Mouse (Mus musculus): ENCODE results near the gene Wdr45b.
"Not testable (repeated sequence)": the region's sequence is repeated elsewhere in the genome, so short reads cannot be mapped to it uniquely, and the experiment has no call there.

Gene Wdr45b

GRCm38 (mm10) chr11:121328619-121329018, 25.6 kb downstream of the Wdr45b start:
- CTCF ChIA-PET: no interaction called here

DNA sequence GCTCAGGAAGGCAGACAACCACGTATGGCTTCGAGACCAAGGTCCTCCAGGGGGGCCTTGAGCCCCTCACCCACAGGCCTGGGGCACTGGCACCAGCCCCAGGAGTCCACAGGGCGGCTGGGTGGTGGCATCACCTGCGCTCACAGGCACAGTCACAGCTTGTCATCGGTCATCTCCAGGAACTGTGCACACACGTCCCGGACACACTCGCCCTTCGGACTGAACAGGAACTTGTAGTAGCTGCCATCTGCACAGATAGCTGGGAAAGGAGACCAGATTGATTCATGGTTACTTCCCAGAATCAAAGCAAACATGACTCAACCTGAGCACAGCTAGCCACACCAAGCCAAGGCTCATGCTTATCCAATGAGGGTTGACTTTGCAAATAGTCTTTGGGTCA, 26.0 kb downstream of the Wdr45b start:
- CTCF ChIA-PET: no interaction called here

DNA sequence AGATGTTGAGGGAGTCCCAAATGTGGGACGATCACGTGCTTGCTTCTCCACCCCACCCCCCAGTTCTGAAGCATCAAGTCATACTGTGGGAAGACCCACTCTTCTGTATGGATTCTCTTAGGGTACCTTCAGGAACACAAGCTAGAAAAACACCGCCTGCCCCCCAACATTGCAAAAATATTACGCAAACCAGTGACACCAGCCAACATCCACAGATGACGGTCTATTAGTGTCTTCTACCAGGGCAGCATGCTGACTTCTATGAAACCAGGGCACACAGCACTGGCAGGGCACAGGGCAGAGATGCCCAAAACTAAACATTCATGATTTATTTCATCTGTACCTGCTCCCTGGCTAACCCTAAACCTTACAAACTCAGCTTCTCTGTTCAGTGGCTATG, 27.6 kb downstream of the Wdr45b start:
- CTCF ChIA-PET: no interaction called here

DNA sequence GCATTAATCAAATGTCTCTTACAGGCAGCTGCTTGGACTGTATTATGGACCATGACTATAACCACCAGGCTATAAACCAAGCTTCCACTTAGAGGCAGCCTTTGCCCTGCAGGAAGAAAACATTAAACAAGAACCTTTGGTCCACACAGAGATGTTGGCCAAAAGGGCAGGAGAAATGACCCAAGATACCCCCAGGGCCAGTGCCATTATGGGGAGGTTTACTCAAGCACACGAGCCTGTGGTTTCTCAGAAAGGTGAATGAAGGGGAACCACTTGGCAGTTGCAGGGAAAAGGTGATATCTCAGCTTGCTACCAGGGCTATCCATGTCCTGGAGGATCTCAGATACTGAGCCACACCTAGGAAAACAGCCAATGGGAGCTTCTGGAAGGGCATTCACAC, 28.2 kb downstream of the Wdr45b start:
- CTCF ChIA-PET: no interaction called here

DNA sequence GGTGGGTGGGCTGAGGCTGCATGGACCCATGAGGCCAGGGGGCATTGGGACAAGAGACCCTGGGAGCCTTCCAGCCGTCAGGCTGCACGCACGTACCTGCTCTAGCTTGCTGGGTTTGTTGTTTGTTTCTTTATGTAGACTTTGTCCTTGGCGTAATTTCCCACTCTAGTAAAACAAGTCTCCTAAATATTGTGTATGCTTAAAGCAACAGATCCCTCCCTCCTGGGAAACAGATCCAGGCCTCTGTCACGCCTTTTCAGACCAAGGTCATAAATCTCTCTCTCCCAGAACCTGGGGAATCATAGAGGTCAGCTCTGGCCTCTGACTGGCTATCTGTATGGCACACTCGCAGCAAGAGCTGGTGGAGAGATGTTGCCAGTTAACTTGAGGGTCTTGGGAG, 46.5 kb downstream of the Wdr45b start:
- CTCF ChIA-PET: not testable (repeated sequence)

DNA sequence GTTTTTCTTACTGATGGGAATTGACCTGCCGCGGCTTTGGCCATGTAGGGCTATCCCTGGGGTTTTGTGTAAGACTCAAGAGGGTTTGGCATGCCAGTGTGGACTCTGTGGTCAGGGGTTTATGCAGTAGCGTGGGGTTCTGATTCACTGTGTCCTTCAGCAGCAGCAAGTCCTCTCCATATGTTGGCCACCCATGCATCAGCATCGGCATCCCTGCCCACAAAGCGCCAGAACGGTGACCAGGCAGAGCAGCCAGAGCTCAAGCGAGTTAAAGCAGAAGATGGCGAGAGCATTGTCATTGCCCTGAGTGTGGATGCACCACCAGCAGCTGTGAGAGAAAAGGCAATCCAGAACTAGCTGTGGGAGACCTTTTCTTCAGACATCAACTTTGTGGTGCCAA, 47.6 kb downstream of the Wdr45b start:
- CTCF ChIA-PET: no interaction called here

DNA sequence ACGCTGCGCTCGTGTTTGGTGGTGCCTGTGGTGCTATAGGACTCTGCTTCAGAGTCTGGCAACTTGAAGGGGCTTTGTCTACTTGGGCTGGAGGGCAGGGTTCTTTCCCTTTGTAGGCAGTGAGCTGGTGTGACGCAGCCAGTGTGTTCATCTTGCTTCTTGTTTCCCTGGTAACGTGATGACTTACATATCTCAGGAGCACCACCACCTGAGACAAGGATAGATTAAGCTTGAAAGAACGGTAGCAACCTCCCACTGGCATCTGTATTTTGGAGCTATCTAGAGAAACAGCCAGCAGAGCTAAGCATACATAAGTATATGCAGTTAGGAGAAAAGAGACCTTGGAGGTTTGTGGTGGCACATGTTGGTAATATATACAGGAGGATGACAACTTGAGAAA, 48.9 kb downstream of the Wdr45b start:
- CTCF ChIA-PET: interaction anchor here (0.6 kb wide), 1 partner anchor 21 kb away, joined by 3 read pairs; no protein-coding TSS in a partner anchor

- CTCF ChIA-PET: no interaction called here
These were observed 54.0 kb downstream of the Wdr45b start for GRCm38 (mm10) chr11:121300265-121300664.

DNA sequence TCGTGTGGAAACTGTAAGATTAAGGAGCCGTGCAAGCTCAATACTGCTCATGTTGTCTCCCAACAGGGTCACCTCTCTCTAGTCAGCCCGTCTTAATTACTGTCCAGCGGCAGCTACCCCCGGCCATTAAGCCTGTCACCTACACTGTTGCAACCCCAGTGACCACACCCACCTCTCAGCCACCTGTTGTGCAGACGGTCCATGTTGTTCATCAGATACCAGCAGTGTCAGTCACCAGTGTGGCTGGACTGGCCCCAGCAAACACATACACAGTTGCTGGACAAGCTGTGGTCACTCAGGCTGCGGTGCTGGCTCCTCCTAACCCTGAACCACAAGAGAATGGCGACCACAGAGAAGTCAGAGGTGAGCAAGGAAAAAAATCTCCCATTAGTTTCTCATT, 55.8 kb downstream of the Wdr45b start:
- CTCF ChIA-PET: no interaction called here

- CTCF ChIA-PET: no interaction called here
These were observed 59.5 kb downstream of the Wdr45b start for GRCm38 (mm10) chr11:121294771-121295170.

DNA sequence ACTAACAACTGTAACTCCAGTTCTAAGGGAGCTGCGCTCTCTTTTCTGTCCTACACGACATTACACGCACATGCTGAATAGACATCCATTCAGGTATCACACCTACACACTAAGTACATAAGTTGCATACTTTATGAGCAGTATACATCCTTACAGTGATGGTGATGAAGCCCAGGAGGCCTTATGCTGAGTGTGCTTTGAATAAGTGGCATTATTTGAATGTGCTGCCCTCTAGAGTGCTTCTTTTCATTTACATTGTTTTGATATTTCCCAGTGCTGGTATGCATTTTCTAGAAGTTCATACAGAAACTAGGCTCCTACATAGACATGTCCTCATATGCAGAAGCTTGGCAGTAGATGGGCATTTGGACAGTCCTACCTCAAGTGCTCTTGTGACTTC, 64.4 kb downstream of the Wdr45b start:
- CTCF ChIA-PET: no interaction called here

DNA sequence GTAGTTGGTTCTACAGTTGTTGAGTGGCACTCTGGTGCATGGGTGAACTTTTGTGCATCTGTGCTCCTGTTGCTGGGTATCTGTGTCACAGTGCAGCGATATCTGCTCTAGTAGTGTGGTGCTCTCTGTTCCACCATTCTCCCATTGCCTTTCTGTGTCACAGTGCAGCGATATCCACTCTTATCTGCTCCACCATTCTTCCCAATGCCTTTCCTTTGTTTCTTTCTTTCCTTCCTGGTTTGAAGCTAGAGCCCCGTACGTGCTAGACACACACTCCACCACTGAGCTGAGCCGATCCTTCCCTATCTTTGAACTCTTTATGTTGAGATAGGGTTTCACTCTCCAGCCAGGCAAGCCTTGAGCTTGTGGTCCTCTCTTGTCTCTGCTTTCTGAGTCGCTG, 71.3 kb downstream of the Wdr45b start:
- CTCF ChIA-PET: no interaction called here

GRCm38 (mm10) chr11:121278011-121278410, 76.2 kb downstream of the Wdr45b start:
- CTCF ChIA-PET: interaction anchor here (0.6 kb wide), 1 partner anchor 77 kb away, joined by 7 read pairs; no protein-coding TSS in a partner anchor

DNA sequence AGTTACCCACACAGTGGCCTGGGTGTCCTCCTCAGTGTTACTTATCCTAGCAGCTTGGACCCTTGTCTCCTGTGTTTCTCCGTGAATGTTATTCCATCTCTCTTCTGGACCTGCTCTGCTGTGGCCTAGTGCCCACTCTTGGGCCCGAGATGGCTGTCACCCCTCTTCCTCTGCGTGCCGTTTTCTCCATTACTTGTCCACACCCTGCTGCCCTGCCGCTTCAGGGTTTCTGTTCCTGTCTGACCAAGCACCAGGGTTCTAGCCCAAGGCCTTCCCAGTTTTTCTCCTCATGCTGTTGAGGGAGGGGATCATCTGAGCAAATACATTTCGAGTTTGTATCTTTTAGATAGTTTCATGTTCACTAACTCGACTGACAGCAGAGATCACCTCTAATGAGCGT, 76.7 kb downstream of the Wdr45b start:
- CTCF ChIA-PET: no interaction called here
